Mouse (Mus musculus) heart, adult 9 months (tissue): Measurements from ENCODE around the gene 1810030O07Rik.
"Not testable (repeated sequence)": the region's sequence is repeated elsewhere in the genome, so short reads cannot be mapped to it uniquely, and the experiment has no call there.

Experiments
- DNase-seq, 2 experiments: peaks; one replicate each; pipeline ENCODE4 v3.0.0; 2022; ENCODE audit warnings: low spot score in 2 of 2

1810030O07Rik gene

GRCm38 (mm10) chrX:12673054-12673775 is at the start of gene 1810030O07Rik:
TSS of gene 1810030O07Rik (minus strand) at chrX:12673668.
- DNase-seq, result peak; percentile 91 to 94

GRCm38 (mm10) chrX:12716036-12716435 is 42.6 kb upstream of the 1810030O07Rik start:
- DNase-seq, result no peak

- DNase-seq, result peak in 1 of 2 experiments; percentile 1
Measured at GRCm38 (mm10) chrX:12713796-12714195, 40.3 kb upstream of the 1810030O07Rik start.

DNA sequence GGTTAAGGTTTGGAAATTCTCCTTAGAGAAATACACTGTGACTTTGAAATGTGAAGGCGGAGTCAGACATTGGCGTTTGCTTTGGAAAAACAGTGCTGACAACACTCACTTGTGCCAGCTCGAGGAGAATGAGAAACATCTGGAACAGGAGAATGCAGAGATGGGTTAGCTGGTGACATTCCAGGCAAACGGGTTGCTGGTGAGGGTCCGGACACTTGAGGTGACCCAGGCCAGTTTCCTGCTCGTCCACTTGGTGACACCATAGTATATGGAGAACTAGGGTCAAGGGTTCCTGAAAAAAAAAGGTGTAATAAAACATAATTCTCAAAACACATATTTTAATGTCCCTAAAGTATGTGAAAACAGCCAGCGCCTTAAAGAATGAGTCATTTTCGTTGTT is 13.4 kb upstream of the 1810030O07Rik start:
- DNase-seq, result peak in 1 of 2 experiments; percentile 31

- DNase-seq, result no peak
Measured at GRCm38 (mm10) chrX:12686071-12686470, 12.6 kb upstream of the 1810030O07Rik start.

GRCm38 (mm10) chrX:12677396-12677795 is 3.9 kb upstream of the 1810030O07Rik start:
- peak in 1 of 2 experiments; percentile 67 for DNase-seq

DNA sequence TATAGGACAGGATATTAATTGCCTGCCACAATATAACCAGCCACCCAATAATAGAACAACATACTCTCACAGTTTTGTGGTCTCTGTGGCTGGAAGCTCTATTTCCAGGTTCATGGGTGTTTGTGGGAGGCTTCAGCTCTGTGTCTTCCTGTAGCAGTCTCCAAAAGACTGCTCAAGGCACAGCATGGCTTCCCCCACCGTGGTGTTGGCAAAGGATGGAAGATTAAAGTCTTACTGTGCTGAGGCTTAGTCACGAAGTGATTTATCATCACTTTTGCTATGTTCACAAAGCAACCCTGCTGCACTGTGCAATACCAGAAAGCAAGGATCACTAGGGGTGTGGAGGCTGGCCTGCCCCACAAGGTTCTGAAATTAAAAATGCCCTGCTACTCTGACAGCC is 19.6 kb downstream of the 1810030O07Rik start:
- DNase-seq, result no peak

- no peak for DNase-seq
Measured at GRCm38 (mm10) chrX:12651906-12652305, 21.6 kb downstream of the 1810030O07Rik start.

- DNase-seq, result peak in 1 of 2 experiments; percentile 5
Measured at GRCm38 (mm10) chrX:12645531-12646304, 27.8 kb downstream of the 1810030O07Rik start.

GRCm38 (mm10) chrX:12644976-12645375 is 28.5 kb downstream of the 1810030O07Rik start:
- DNase-seq, result no peak

DNA sequence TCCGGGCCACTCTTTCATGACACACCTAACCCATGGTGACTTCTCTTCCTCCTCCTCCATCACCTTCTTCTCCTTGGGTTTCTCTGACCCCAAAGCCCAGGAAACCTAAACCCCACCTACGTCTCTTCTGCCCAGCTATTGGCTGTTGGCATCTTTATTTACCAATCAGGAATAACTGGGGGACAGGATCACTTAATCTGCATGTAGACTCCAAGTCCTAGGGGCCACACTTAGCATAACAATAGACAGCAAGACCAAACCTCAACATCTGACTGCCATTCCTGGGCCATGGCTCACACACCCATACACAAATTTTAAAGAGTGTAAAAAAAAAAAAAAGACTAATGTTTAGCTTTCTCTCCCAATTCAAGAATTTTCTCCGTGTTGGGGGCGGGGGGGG is 48.3 kb downstream of the 1810030O07Rik start:
- DNase-seq, result no peak

- DNase-seq, result not testable (repeated sequence)
Measured at GRCm38 (mm10) chrX:12612360-12612759, 61.1 kb downstream of the 1810030O07Rik start.

DNA sequence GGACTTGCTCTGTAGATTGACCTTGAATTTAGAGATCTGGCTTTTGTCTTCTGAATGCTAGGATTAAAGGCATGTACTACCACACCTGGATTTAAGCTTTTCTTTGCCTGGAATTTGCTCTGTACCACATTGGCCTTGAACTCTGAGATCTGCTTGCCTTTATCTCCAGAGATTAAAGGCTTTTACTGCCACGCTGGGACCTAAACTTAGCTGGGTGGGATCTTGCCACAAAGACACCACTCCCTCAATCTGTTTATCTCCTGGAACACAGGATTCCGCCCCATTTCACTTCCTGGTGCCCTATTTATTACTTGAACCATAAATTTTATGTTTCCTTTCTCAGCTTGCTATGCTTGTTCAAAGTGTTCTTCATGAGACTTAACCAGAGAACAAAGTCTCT is 62.3 kb downstream of the 1810030O07Rik start:
- no peak for DNase-seq

- not testable (repeated sequence) for DNase-seq
Measured at GRCm38 (mm10) chrX:12610541-12610940, 62.9 kb downstream of the 1810030O07Rik start.
